Mouse (Mus musculus) heart, embryonic 11.5 days (tissue): ENCODE measurements around the gene Gfi1b. TPM values are rescaled to one million over a fixed set of nuclear protein-coding genes. Genes with fewer than 3 reads are reported as not detected.
A peak's percentile ranks its signal among the peaks of the same experiment; 100 is the strongest.

Experiments
- ATAC-seq: fragments of 200-750 bp; cut with Nextera tagmentation; replicated peaks from 2 replicates; pipeline ENCODE4 v1.8.0; 2017; ENCODE audit warnings: moderate library complexity; ENCODE audit not compliant: insufficient number of reproducible peaks, low FRiP score, low TSS enrichment
- H3K27ac ChIP-seq: fragments of 300-500 bp; sonication (generic); 2 replicates; pipeline ENCODE4 v1.5.1; 2014; ENCODE audit warnings: mild to moderate bottlenecking, low read depth, low read length
- H3K27me3 ChIP-seq: fragments of 300-500 bp; sonication (generic); 2 replicates; pipeline ENCODE4 v1.6.1; 2014; ENCODE audit warnings: mild to moderate bottlenecking, low read length, mixed read lengths; ENCODE audit not compliant: control insufficient read depth, insufficient read depth
- H3K36me3 ChIP-seq: fragments of 300-500 bp; sonication (generic); 2 replicates; pipeline ENCODE4 v1.6.1; 2014; ENCODE audit warnings: mild to moderate bottlenecking, low read length, moderate library complexity, mixed read lengths; ENCODE audit not compliant: control insufficient read depth, insufficient read depth
- H3K4me1 ChIP-seq: fragments of 300-500 bp; sonication (generic); 2 replicates; pipeline ENCODE4 v1.6.1; 2014; ENCODE audit warnings: low read length; ENCODE audit not compliant: control insufficient read depth, insufficient read depth
- H3K4me2 ChIP-seq: fragments of 300-500 bp; sonication (generic); 2 replicates; pipeline ENCODE4 v1.6.1; 2014; ENCODE audit warnings: mild to moderate bottlenecking, moderate library complexity
- H3K4me3 ChIP-seq: fragments of 300-500 bp; sonication (generic); 2 replicates; pipeline ENCODE4 v1.5.1; 2014; ENCODE audit warnings: low read depth, low read length
- H3K9ac ChIP-seq: fragments of 300-500 bp; sonication (generic); 2 replicates; pipeline ENCODE4 v1.6.1; 2014; ENCODE audit warnings: mild to moderate bottlenecking, low read depth, low read length, moderate library complexity
- H3K9me3 ChIP-seq: fragments of 300-500 bp; sonication (generic); replicated peaks from 2 replicates; pipeline ENCODE4 v1.6.1; 2016; ENCODE audit warnings: low read length; ENCODE audit not compliant: control insufficient read depth
- WGBS: fragments of 180-500 bp; shearing (Covaris S2); extraction: QIAGEN DNeasy Blood & Tissue Kit; methylation state at CpG from one replicate; pipeline ENCODE4 v1.1.7; 2014; ENCODE audit not compliant: insufficient replicate concordance; 5-methylcytosine and 5-hydroxymethylcytosine counted together
- polyA plus RNA-seq: library from polyadenylated mRNA; unstranded; fragments of >200 nt; fragmentation: Nextera tagmentation; extraction: Ambion mirVana; gene quantifications from 2 replicates; pipeline ENCODE4 v1.2.1, GENCODE M21; 2014

Gfi1b gene
- 7.6 and 10.9 TPM in 2 replicates for polyA plus RNA-seq

- Histone ChIP-seq H3K9ac (peak within 1 kb of the TSS; percentile 47; the same call in 1 of the 2 replicates), H3K27ac (no peak within 1 kb of the TSS), H3K27me3 (peaks cover 25% of the 10 kb centered on the region), H3K4me1 (peaks cover 6% of the 10 kb centered on the region), H3K4me2 (peak within 1 kb of the TSS; percentile 37), H3K4me3 (peak within 1 kb of the TSS; percentile 34), H3K36me3 (no peaks in the 10 kb centered on the region), H3K9me3 (no peaks in the 10 kb centered on the region)
- 9% methylated on average over 16 of the region's 16 CpGs for WGBS
- ATAC-seq, result no peak
Measured at GRCm38 (mm10) chr2:28621664-28622171, at the start of gene Gfi1b. Gene Gfi1b (minus strand): TSS chr2:28621982.

- H3K4me1 ChIP-seq, result no peaks in the 10 kb centered on the region
- no peaks in the 10 kb centered on the region for H3K27me3 ChIP-seq
- no peak overlapping the region for H3K9ac ChIP-seq
- H3K9me3 ChIP-seq, result no peaks in the 10 kb centered on the region
- no peak overlapping the region for H3K27ac ChIP-seq
- peaks cover 44% of the 10 kb centered on the region for H3K36me3 ChIP-seq
- WGBS, result 82% methylated on average over 2 of the region's 2 CpGs
- H3K4me2 ChIP-seq, result no peak overlapping the region
- no peak for ATAC-seq
- no peak overlapping the region for H3K4me3 ChIP-seq
Measured at GRCm38 (mm10) chr2:28671438-28671837, 49.7 kb upstream of the Gfi1b start.

GRCm38 (mm10) chr2:28665818-28666217 is 44.0 kb upstream of the Gfi1b start:
- Histone ChIP-seq H3K27ac (no peak overlapping the region), H3K9ac (no peak overlapping the region), H3K36me3 (peaks cover 17% of the 10 kb centered on the region), H3K4me1 (no peaks in the 10 kb centered on the region), H3K4me2 (no peak overlapping the region), H3K27me3 (no peaks in the 10 kb centered on the region), H3K4me3 (no peak overlapping the region), H3K9me3 (no peaks in the 10 kb centered on the region)
- ATAC-seq, result no peak
- 81% methylated on average over 3 of the region's 3 CpGs for WGBS

- ATAC-seq, result no peak
- no peak overlapping the region for H3K27ac ChIP-seq
- 83% methylated on average over 3 of the region's 3 CpGs for WGBS
- H3K27me3 ChIP-seq, result no peaks in the 10 kb centered on the region
- H3K4me2 ChIP-seq, result no peak overlapping the region
- no peak overlapping the region for H3K4me3 ChIP-seq
- H3K9ac ChIP-seq, result no peak overlapping the region
- H3K9me3 ChIP-seq, result no peaks in the 10 kb centered on the region
- no peaks in the 10 kb centered on the region for H3K4me1 ChIP-seq
- H3K36me3 ChIP-seq, result peaks cover 25% of the 10 kb centered on the region
Measured at GRCm38 (mm10) chr2:28662891-28663290, 41.1 kb upstream of the Gfi1b start.

GRCm38 (mm10) chr2:28656216-28656615 is 34.4 kb upstream of the Gfi1b start:
- H3K4me1 ChIP-seq, result no peaks in the 10 kb centered on the region
- ATAC-seq, result no peak
- no peaks in the 10 kb centered on the region for H3K27me3 ChIP-seq
- H3K27ac ChIP-seq, result no peak overlapping the region
- H3K4me3 ChIP-seq, result no peak overlapping the region
- no peak overlapping the region for H3K4me2 ChIP-seq
- no peak overlapping the region for H3K9ac ChIP-seq
- H3K9me3 ChIP-seq, result no peaks in the 10 kb centered on the region
- peaks cover 14% of the 10 kb centered on the region for H3K36me3 ChIP-seq
- WGBS, result 74% methylated on average over 8 of the region's 8 CpGs

GRCm38 (mm10) chr2:28654295-28654694 is 32.5 kb upstream of the Gfi1b start:
- Histone ChIP-seq H3K27me3 (no peaks in the 10 kb centered on the region), H3K4me1 (no peaks in the 10 kb centered on the region), H3K36me3 (peaks cover 9% of the 10 kb centered on the region), H3K4me2 (no peak overlapping the region), H3K9me3 (no peaks in the 10 kb centered on the region), H3K9ac (no peak overlapping the region), H3K27ac (no peak overlapping the region), H3K4me3 (no peak overlapping the region)
- ATAC-seq, result no peak
- WGBS, result 61% methylated on average over 2 of the region's 2 CpGs

GRCm38 (mm10) chr2:28653351-28653750 is 31.6 kb upstream of the Gfi1b start:
- ATAC-seq, result no peak
- 92% methylated on average over 7 of the region's 7 CpGs for whole genome bisulfite sequencing
- Histone ChIP-seq H3K27me3 (no peaks in the 10 kb centered on the region), H3K9ac (no peak overlapping the region), H3K4me2 (no peak overlapping the region), H3K9me3 (no peaks in the 10 kb centered on the region), H3K4me3 (no peak overlapping the region), H3K36me3 (peaks cover 3% of the 10 kb centered on the region; the same call in 1 of the 2 replicates), H3K27ac (no peak overlapping the region), H3K4me1 (no peaks in the 10 kb centered on the region)

- H3K4me2 ChIP-seq, result no peak overlapping the region
- no peak for ATAC-seq
Measured at GRCm38 (mm10) chr2:28650526-28650925, 28.7 kb upstream of the Gfi1b start.

GRCm38 (mm10) chr2:28643081-28643480 is 21.3 kb upstream of the Gfi1b start:
- H3K9ac ChIP-seq, result no peak overlapping the region

More at GRCm38 (mm10) chr2:28650526-28650925, 28.7 kb upstream of the Gfi1b start:
- Histone ChIP-seq H3K36me3 (peaks cover 3% of the 10 kb centered on the region; the same call in 1 of the 2 replicates), H3K9ac (no peak overlapping the region), H3K4me1 (no peaks in the 10 kb centered on the region), H3K27ac (no peak overlapping the region), H3K27me3 (no peaks in the 10 kb centered on the region), H3K4me3 (no peak overlapping the region), H3K9me3 (no peaks in the 10 kb centered on the region)

More at GRCm38 (mm10) chr2:28643081-28643480, 21.3 kb upstream of the Gfi1b start:
- no peaks in the 10 kb centered on the region for H3K27me3 ChIP-seq
- WGBS, result 91% methylated on average over 3 of the region's 3 CpGs
- H3K27ac ChIP-seq, result no peak overlapping the region
- peaks cover 13% of the 10 kb centered on the region for H3K4me1 ChIP-seq
- H3K4me3 ChIP-seq, result no peak overlapping the region
- H3K4me2 ChIP-seq, result no peak overlapping the region
- H3K36me3 ChIP-seq, result no peaks in the 10 kb centered on the region
- no peaks in the 10 kb centered on the region for H3K9me3 ChIP-seq
- ATAC-seq, result no peak
